Mouse (Mus musculus) hindbrain, embryonic 11.5 days (tissue): ENCODE data around the gene Cenpa. TPM values are rescaled to one million over a fixed set of nuclear protein-coding genes. Genes with fewer than 3 reads are reported as not detected.

ENCODE experiments used
- ATAC-seq: fragments of 200-750 bp; cut with Nextera tagmentation; 2 replicates; pipeline ENCODE4 v1.8.0; 2017; ENCODE audit warnings: mild to moderate bottlenecking, moderate TSS enrichment, moderate library complexity; ENCODE audit not compliant: low FRiP score
- DNase-seq: peaks from one replicate; pipeline ENCODE4 v3.0.0-alpha.2; 2015; ENCODE audit warnings: low spot score
- H3K27ac ChIP-seq: fragments of 300-500 bp; sonication (generic); 2 replicates; pipeline ENCODE4 v1.5.1; 2014; ENCODE audit warnings: mild to moderate bottlenecking, low read depth, low read length
- H3K27me3 ChIP-seq: fragments of 300-500 bp; sonication (generic); 2 replicates; pipeline ENCODE4 v1.6.1; 2014; ENCODE audit warnings: mild to moderate bottlenecking, low read length, moderate library complexity, mixed read lengths; ENCODE audit not compliant: control insufficient read depth, insufficient read depth
- H3K36me3 ChIP-seq: fragments of 300-500 bp; sonication (generic); 2 replicates; pipeline ENCODE4 v1.6.1; 2014; ENCODE audit warnings: mild to moderate bottlenecking, low read length, moderate library complexity, mixed read lengths; ENCODE audit not compliant: control insufficient read depth, insufficient read depth
- H3K4me1 ChIP-seq: fragments of 300-500 bp; sonication (generic); replicated peaks from 2 replicates; pipeline ENCODE4 v1.6.1; 2014; ENCODE audit warnings: low read length, mixed read lengths; ENCODE audit not compliant: control insufficient read depth, insufficient read depth
- H3K4me2 ChIP-seq: fragments of 300-500 bp; sonication (generic); replicated peaks from 2 replicates; pipeline ENCODE4 v1.6.1; 2014; ENCODE audit warnings: mild to moderate bottlenecking, low read depth, low read length
- H3K4me3 ChIP-seq: fragments of 300-500 bp; sonication (generic); 2 replicates; pipeline ENCODE4 v1.5.1; 2014; ENCODE audit warnings: low read depth, low read length
- H3K9ac ChIP-seq: fragments of 300-500 bp; sonication (generic); 2 replicates; pipeline ENCODE4 v1.6.1; 2014; ENCODE audit warnings: low read depth, low read length
- H3K9me3 ChIP-seq: fragments of 300-500 bp; sonication (generic); 2 replicates; pipeline ENCODE4 v1.6.1; 2016; ENCODE audit warnings: low read length; ENCODE audit not compliant: control insufficient read depth
- WGBS: fragments of 180-500 bp; shearing (Covaris S2); extraction: QIAGEN DNeasy Blood & Tissue Kit; methylation state at CpG from one replicate; pipeline ENCODE4 v1.1.7; 2014; 5-methylcytosine and 5-hydroxymethylcytosine counted together
- polyA plus RNA-seq: library from polyadenylated mRNA; unstranded; fragments of >200 nt; fragmentation: Nextera tagmentation; extraction: Ambion mirVana; gene quantifications from 2 replicates; pipeline ENCODE4 v1.2.1, GENCODE M21; 2014

Cenpa gene
- polyA plus RNA-seq, 1 experiment from 2014 or later = 324 TPM

DNA sequence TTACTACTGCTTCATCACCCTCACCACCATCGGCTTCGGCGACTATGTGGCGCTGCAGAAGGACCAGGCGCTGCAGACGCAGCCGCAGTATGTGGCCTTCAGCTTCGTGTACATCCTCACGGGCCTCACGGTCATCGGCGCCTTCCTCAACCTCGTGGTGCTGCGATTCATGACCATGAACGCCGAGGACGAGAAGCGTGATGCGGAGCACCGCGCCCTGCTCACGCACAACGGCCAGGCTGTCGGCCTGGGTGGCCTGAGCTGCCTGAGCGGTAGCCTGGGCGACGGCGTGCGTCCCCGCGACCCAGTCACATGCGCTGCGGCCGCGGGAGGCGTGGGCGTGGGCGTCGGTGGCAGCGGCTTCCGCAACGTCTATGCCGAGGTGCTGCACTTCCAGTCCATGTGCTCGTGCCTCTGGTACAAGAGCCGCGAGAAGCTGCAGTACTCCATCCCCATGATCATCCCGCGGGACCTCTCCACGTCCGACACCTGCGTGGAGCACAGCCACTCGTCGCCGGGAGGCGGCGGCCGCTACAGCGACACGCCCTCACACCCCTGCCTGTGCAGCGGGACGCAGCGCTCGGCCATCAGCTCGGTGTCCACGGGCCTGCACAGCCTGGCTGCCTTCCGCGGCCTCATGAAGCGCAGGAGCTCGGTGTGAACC is 44.3 kb upstream of the Cenpa start:
- Histone ChIP-seq H3K4me3 (peak overlapping the region; percentile 36), H3K36me3 (no peaks in the 10 kb centered on the region), H3K27ac (no peak overlapping the region), H3K27me3 (peaks cover 26% of the 10 kb centered on the region), H3K9ac (peak overlapping the region; percentile 40), H3K9me3 (no peaks in the 10 kb centered on the region), H3K4me2 (peak overlapping the region; percentile 43), H3K4me1 (peaks cover 9% of the 10 kb centered on the region)
- DNase-seq (peak; percentile 67), ATAC-seq (peak; percentile 64)
- WGBS = 2% methylated on average over 67 of the region's 69 CpGs

DNA sequence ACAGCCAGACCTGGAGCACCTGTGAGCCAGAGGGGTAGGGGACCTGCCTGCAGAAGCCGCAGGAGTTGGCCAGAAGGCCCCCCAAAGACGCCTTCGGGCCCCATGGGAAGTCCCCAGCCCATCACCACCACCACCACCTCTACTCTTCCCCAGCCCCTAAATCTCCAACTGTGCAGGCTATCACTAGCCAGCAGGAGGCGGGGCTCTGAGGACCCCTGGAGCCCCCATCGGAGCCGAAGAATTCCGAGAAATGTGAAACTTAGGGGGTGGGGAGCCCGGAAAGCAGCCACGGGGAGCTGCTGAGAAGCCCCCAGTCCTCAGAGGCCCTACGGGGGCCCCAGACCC is 43.8 kb upstream of the Cenpa start:
- ATAC-seq = peak; percentile 49; the same call in 1 of the 2 replicates
- DNase-seq = peak; percentile 53
- peak overlapping the region; percentile 40; the same call in 1 of the 2 replicates for H3K9ac ChIP-seq
- peak overlapping the region; percentile 43 for H3K4me2 ChIP-seq
- no peak overlapping the region for H3K27ac ChIP-seq
- 0% methylated on average over 10 of the region's 10 CpGs for WGBS
- H3K4me1 ChIP-seq = peaks cover 9% of the 10 kb centered on the region
- no peaks in the 10 kb centered on the region for H3K9me3 ChIP-seq
- peaks cover 26% of the 10 kb centered on the region for H3K27me3 ChIP-seq
- no peaks in the 10 kb centered on the region for H3K36me3 ChIP-seq
- H3K4me3 ChIP-seq = peak overlapping the region; percentile 36

- Histone ChIP-seq H3K4me3 (no peak overlapping the region), H3K9ac (no peak overlapping the region), H3K9me3 (no peaks in the 10 kb centered on the region), H3K4me2 (no peak overlapping the region), H3K4me1 (peaks cover 9% of the 10 kb centered on the region), H3K36me3 (no peaks in the 10 kb centered on the region), H3K27ac (no peak overlapping the region), H3K27me3 (peaks cover 26% of the 10 kb centered on the region)
- 53% methylated on average over 2 of the region's 2 CpGs for WGBS
- ATAC-seq (no peak), DNase-seq (no peak)
These were observed 43.2 kb upstream of the Cenpa start for GRCm38 (mm10) chr5:30623380-30623779.

GRCm38 (mm10) chr5:30624311-30624710 is 42.3 kb upstream of the Cenpa start:
- H3K4me1 ChIP-seq = peaks cover 9% of the 10 kb centered on the region
- H3K4me3 ChIP-seq = no peak overlapping the region
- H3K27me3 ChIP-seq = peaks cover 26% of the 10 kb centered on the region
- ATAC-seq (no peak), DNase-seq (no peak)
- H3K9me3 ChIP-seq = no peaks in the 10 kb centered on the region
- H3K4me2 ChIP-seq = no peak overlapping the region
- no peak overlapping the region for H3K9ac ChIP-seq
- no peak overlapping the region for H3K27ac ChIP-seq
- H3K36me3 ChIP-seq = no peaks in the 10 kb centered on the region
- WGBS = 32% methylated on average over 1 of the region's 1 CpGs

DNA sequence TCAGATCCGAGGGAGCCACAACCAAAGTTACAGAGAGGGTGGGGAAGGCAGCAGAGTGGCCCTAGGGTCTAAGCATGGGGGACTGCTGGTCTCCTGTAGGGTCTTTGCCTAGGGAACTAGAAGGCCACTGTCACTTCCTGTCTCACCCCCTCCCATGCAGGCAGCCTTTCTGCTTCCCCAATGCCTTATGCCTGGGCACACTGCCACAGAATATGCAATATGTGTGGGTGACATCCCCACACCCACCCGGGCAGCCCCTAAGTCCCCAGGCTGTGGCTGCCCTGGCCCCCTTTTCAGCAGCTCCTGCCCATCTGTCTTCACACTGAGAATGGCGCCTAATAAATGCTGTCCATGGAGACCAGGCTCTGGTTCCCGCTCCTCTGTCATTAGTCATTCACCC is 41.7 kb upstream of the Cenpa start:
- Histone ChIP-seq H3K4me3 (no peak overlapping the region), H3K27me3 (peaks cover 26% of the 10 kb centered on the region), H3K9me3 (no peaks in the 10 kb centered on the region), H3K36me3 (no peaks in the 10 kb centered on the region), H3K4me2 (no peak overlapping the region), H3K27ac (no peak overlapping the region), H3K9ac (no peak overlapping the region), H3K4me1 (peaks cover 9% of the 10 kb centered on the region)
- no peak for DNase-seq
- WGBS = 52% methylated on average over 4 of the region's 4 CpGs
- no peak for ATAC-seq

DNA sequence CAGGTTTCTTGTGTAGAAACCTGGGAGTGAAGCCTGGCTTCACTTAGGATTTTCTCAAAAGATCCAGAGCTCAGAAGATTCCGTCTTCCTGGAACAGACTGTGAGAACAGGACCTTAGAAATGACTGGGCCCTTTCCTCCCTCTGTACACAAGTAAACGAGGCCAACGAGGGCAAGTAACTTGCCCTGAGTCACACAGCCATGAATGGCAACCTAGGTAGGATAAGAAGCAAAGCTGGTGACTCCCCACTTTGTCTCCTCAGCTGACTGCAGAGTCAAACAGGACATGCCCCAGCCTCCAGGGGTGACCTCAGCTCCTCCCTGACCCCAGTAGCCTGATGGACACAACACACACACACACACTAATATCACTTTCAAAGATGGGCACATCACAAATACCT is 41.2 kb upstream of the Cenpa start:
- H3K4me1 ChIP-seq = peaks cover 9% of the 10 kb centered on the region
- no peak overlapping the region for H3K4me2 ChIP-seq
- DNase-seq = no peak
- H3K36me3 ChIP-seq = no peaks in the 10 kb centered on the region
- no peak overlapping the region for H3K27ac ChIP-seq
- no peak overlapping the region for H3K9ac ChIP-seq
- H3K4me3 ChIP-seq = no peak overlapping the region
- no peaks in the 10 kb centered on the region for H3K9me3 ChIP-seq
- ATAC-seq = no peak
- H3K27me3 ChIP-seq = peaks cover 26% of the 10 kb centered on the region
- WGBS = 83% methylated on average over 3 of the region's 3 CpGs

DNA sequence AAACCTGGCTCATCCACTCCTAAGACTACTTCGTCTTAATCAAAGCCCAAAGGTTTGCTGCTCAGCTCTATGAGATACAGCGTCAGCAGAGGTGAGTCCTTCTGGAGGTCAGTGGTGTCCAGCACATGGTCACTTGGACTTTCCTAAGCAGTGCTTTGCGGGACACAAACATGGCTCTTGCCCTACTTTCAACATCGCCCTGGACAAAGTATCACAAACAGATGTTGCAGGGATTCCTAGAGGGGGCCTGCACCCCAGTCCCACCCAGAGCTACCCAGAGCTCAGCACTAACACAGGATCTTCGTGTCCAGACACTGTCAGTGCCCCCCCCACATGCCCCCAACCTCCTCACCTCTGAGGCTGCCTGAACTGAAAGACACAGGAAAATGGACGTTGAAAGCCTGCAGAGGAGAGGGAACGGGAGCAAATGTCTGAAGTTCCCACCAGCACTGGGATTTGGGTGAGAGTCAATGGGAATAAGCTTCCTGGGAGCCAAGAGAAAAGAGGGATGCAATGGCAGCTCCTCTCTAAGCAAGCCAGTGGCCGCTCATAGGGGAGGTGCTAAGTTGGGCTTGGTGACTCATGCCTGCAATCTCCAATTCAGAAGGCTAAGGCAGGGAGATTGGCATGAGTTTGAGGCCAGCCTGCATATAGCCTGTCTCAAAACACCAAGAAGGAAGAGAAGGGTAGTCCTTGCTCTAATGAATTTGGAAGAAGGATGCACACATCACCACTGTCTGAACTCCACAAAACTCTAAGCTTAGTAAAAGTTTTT is 40.1 kb upstream of the Cenpa start:
- Histone ChIP-seq H3K36me3 (no peaks in the 10 kb centered on the region), H3K27ac (no peak overlapping the region), H3K4me1 (peaks cover 9% of the 10 kb centered on the region), H3K4me2 (no peak overlapping the region), H3K9me3 (no peaks in the 10 kb centered on the region), H3K9ac (no peak overlapping the region), H3K27me3 (peaks cover 16% of the 10 kb centered on the region), H3K4me3 (no peak overlapping the region)
- ATAC-seq (no peak), DNase-seq (no peak)
- WGBS = 85% methylated on average over 8 of the region's 8 CpGs

- H3K4me1 ChIP-seq = no peaks in the 10 kb centered on the region
- no peak overlapping the region for H3K4me3 ChIP-seq
- no peak overlapping the region for H3K4me2 ChIP-seq
- no peaks in the 10 kb centered on the region for H3K9me3 ChIP-seq
- H3K27ac ChIP-seq = no peak overlapping the region
- DNase-seq (no peak), ATAC-seq (no peak)
- no peaks in the 10 kb centered on the region for H3K36me3 ChIP-seq
- 74% methylated on average over 3 of the region's 3 CpGs for WGBS
- peaks cover under 1% of the 10 kb centered on the region; the same call in 1 of the 2 replicates for H3K27me3 ChIP-seq
- no peak overlapping the region for H3K9ac ChIP-seq
These were observed 38.1 kb upstream of the Cenpa start for GRCm38 (mm10) chr5:30628511-30628910.

DNA sequence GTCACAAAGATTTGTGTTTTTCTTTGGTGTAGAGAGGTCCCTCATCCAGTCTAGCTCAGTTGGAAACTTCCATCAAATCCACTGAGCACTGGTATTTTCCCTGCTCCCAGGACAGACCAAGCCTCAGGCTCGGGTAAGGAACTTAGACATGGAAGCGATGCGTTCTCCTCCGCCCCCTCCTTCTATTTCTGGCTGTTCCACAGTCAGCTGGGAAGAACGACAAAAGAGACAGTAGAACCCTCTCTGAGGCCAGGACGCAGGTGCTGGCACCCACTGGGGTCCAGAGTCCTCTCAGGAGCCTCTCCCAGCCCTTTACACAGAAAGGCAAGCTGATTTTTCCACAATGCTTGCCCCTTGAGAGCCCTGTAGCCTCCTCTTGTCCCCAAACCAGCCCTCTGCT is 36.2 kb upstream of the Cenpa start:
- H3K9me3 ChIP-seq = no peaks in the 10 kb centered on the region
- no peaks in the 10 kb centered on the region for H3K27me3 ChIP-seq
- ATAC-seq (no peak), DNase-seq (no peak)
- H3K4me1 ChIP-seq = no peaks in the 10 kb centered on the region
- H3K36me3 ChIP-seq = no peaks in the 10 kb centered on the region
- no peak overlapping the region for H3K4me2 ChIP-seq
- H3K4me3 ChIP-seq = no peak overlapping the region
- no peak overlapping the region for H3K27ac ChIP-seq
- H3K9ac ChIP-seq = no peak overlapping the region
- WGBS = 82% methylated on average over 6 of the region's 6 CpGs
